ENCODE assay signal across 8 mouse cellular contexts in the genomic region with DNA sequence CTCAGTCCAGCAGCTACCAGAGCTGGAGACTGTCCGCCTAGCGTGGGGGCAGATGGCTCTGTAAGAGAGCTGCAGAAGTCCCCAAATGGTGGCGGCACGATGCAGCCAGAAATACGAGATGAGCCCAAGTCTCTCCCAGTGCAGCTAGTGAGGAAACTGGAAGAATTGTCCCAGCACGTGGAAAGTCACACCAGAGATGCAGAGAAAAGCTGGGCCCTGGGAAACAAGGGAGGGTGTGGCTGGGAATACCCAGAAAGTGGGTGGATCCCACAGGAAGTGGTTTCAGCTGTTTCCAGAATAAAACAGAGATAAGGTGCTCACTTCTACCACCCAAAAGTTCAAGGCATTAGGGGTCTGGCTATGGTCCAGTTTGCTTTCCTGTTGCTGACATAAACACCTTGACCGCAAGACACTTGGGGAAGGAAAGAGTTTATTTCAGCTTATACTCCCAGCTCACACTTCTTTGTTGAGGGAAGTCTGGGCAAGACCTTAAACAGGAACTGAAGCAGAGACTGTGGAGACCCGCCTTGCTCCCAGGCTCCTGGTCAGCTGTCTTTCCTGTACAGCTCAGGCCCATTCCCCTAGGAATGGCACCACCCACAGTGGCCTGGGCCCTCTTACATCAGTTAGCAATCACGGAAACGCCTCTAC.
A peak's percentile ranks its signal among the peaks of the same experiment; 100 is the strongest.
DNase-seq lines count a peak whose midpoint lies in the region; ATAC-seq lines count a peak whose summit lies in the region.

No protein-coding gene starts in this region.

- WGBS in lung, embryonic 16.5 days, result 52% methylated on average over 10 of the region's 10 CpGs

- no peaks in the 10 kb centered on the region for H3K27me3 ChIP-seq in lung, embryonic 16.5 days (ENCODE audit: control insufficient read depth, insufficient read depth, low read depth, low read length)

- peak; percentile 75 for ATAC-seq in lung, embryonic 16.5 days (ENCODE audit: low read depth)

- no peaks in the 10 kb centered on the region for H3K36me3 ChIP-seq in lung, embryonic 16.5 days (ENCODE audit: control insufficient read depth, insufficient read depth, low read length)

- H3K27ac ChIP-seq in lung, embryonic 16.5 days (ENCODE audit: low read length), result peak overlapping the region; percentile 71

- peaks cover 18% of the 10 kb centered on the region for H3K4me1 ChIP-seq in lung, embryonic 16.5 days (replicated peaks; ENCODE audit: control insufficient read depth, insufficient read depth, low read length)

- H3K4me3 ChIP-seq in lung, embryonic 16.5 days (ENCODE audit: low read length), result no peak overlapping the region

- no peaks in the 10 kb centered on the region for H3K9me3 ChIP-seq in lung, embryonic 16.5 days (ENCODE audit: control insufficient read depth, low read length)

- 0 out of 2 replicates have a peak overlapping the region, but pooled peaks have one; percentile 7 for H3K4me2 ChIP-seq in lung, embryonic 16.5 days (ENCODE audit: low read depth, low read length)

- DNase-seq in gastrocnemius, adult 18-20 months (ENCODE audit: low spot score), result peak; percentile 32
- no peak for DNase-seq in gastrocnemius, postnatal 10 days
- DNase-seq in ZHBTc4 (ENCODE audit: low read depth, low spot score), result peak; percentile 80
- DNase-seq in heart, adult 9 months (ENCODE audit: low spot score in 2 of 2), result peak; percentile 83 to 89
- DNase-seq in kidney, adult 9 months, result peak; percentile 82
- no peak for DNase-seq in layer of hippocampus, postnatal 10 days (ENCODE audit: low spot score in 2 of 2)
- DNase-seq in embryo, embryonic 11 days, result no peak

- peak overlapping the region; percentile 11; the same call in 1 of the 2 replicates for H3K9ac ChIP-seq in lung, embryonic 16.5 days (ENCODE audit: low read length)

Comparison
In these comparisons a context has a peak if more than half of its experiments do, and no peak if none do; other contexts are left out.
1. DNase-seq: peak in gastrocnemius, adult 18-20 months (single experiment), ZHBTc4 (single experiment), heart, adult 9 months (2 of 2) and kidney, adult 9 months (single experiment); none in gastrocnemius, postnatal 10 days (single experiment), layer of hippocampus, postnatal 10 days (0 of 2) and embryo, embryonic 11 days (single experiment).